Mouse (Mus musculus) kidney, adult 2 months (tissue): Measurements from ENCODE around the gene Megf11.

Experiments used
- CTCF ChIP-seq: fragments of 200-500 bp; conservative IDR thresholded peaks from 2 replicates; pipeline ENCODE4 v1.5.1; 2011; ENCODE audit warnings: low read depth, mild to moderate bottlenecking, control low read depth, low read length, moderate library complexity, mixed read lengths; ENCODE audit not compliant: insufficient read depth, insufficient read length
- POLR2A ChIP-seq: fragments of 200-500 bp; IDR thresholded peaks from one replicate; pipeline ENCODE4 v1.6.1; 2011; ENCODE audit warnings: low read depth, low read length, control low read depth

DNA sequence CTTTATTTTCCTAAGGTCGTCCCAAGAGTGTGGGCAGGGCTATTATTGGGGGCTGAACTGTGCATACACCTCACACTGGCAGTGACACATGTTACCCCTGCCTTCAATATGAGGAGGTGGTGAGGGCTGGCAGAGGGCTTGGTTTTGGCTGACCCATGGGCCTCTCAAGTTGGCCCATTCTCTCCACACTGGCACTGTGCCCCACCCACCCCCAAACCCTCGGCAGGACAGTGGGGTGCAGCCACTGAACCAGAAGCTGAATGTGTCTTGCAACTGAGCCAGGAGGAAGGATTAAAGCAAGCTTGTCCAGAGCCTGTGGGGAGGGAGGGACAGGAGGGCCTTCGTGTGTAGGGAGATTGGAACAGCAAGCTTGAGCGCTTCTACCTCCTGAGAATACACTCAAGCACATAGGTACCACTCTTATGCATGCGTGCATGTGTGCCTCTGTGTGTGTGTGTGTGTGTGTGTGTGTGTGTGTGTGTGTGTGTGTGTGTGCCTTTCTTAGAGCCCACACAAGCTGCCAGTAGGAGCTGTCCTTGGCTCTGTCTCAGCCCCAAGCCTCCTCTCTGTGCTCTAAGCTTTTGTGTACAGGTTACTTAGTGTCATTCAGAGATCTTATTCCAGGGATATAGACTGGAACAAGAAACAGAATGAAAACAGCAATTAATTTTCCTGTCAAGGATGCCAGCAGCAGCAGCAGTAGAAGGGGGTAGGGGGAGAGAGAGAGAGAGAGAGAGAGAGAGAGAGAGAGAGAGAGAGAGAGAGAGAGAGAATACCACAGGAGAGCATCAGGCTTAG, 236.3 kb downstream of the Megf11 start:
- TF ChIP-seq POLR2A (no peak), CTCF (no peak)
